Mouse (Mus musculus): ENCODE results near the gene Psmb11.

- TF ChIP-seq POLR2A (IDR thresholded peaks at IDR 0.05; ENCODE audit: insufficient read depth, low read depth, low read length) (no peak), CTCF (IDR thresholded peaks at IDR 0.05; ENCODE audit: insufficient read depth, low read depth, low read length) (no peak)
Measured at GRCm38 (mm10) chr14:54592319-54592934, 28.8 kb upstream of the Psmb11 start.
